Mouse (Mus musculus): ENCODE results near the gene Mon2. TPM values are rescaled to one million over a fixed set of nuclear protein-coding genes. Genes with fewer than 3 reads are reported as not detected.

The Mon2 gene
- 28.7 TPM for polyA plus RNA-seq (2014; fragmentation: Illumina TruSeq; extraction: RNeasy Lipid Tissue Mini Kit (QIAGEN cat#74804); ENCODE audit: insufficient read depth, low read depth, low replicate concordance)

GRCm38 (mm10) chr10:123076245-123077023, at the start of gene Mon2:
TSS of gene Mon2 (minus strand) at chr10:123076505.

Other genes with a start within 250 kb of the Mon2 start
- gene Usp15, start 120.5 kb upstream of the Mon2 start, polyA plus RNA-seq (2014; fragmentation: Illumina TruSeq; extraction: RNeasy Lipid Tissue Mini Kit (QIAGEN cat#74804); ENCODE audit: insufficient read depth, low read depth, low replicate concordance) = 21.7 TPM
- gene Fam19a2, start 187.5 kb upstream of the Mon2 start, polyA plus RNA-seq (2014; fragmentation: Illumina TruSeq; extraction: RNeasy Lipid Tissue Mini Kit (QIAGEN cat#74804); ENCODE audit: insufficient read depth, low read depth, low replicate concordance) = not detected

All from lung, adult 10 weeks (tissue).